Mouse (Mus musculus) kidney, adult 2 months (tissue): ENCODE data around the gene Dnaaf5. TPM values are rescaled to one million over a fixed set of nuclear protein-coding genes. Genes with fewer than 3 reads are reported as not detected.

Source experiments
- DNase-seq: peaks from one replicate; pipeline ENCODE4 v3.0.0; 2021
- H3K27ac ChIP-seq: fragments of 200-500 bp; 2 replicates; pipeline ENCODE4 v1.5.1; 2012; ENCODE audit warnings: low read depth, low read length, control low read depth, inconsistent platforms; ENCODE audit not compliant: insufficient read depth
- H3K27me3 ChIP-seq: fragments of 200-500 bp; replicated peaks from 2 replicates; pipeline ENCODE4 v1.6.1; 2012; ENCODE audit warnings: mild to moderate bottlenecking, moderate library complexity, low read length, inconsistent platforms; ENCODE audit not compliant: control insufficient read depth, insufficient read depth
- H3K36me3 ChIP-seq: fragments of 200-500 bp; 2 replicates; pipeline ENCODE4 v1.6.1; 2012; ENCODE audit warnings: mild to moderate bottlenecking, moderate library complexity, low read length, inconsistent platforms; ENCODE audit not compliant: control insufficient read depth, insufficient read depth
- H3K4me1 ChIP-seq: fragments of 200-500 bp; 2 replicates; pipeline ENCODE4 v1.6.1; 2011; ENCODE audit warnings: low read length; ENCODE audit not compliant: control insufficient read depth, insufficient read depth
- H3K4me3 ChIP-seq: fragments of 200-500 bp; 2 replicates; pipeline ENCODE4 v1.5.1; 2011; ENCODE audit warnings: mild to moderate bottlenecking, low read depth, low read length, control low read depth; ENCODE audit not compliant: insufficient read depth
- CTCF ChIP-seq: fragments of 200-500 bp; conservative IDR thresholded peaks from 2 replicates; pipeline ENCODE4 v1.5.1; 2011; ENCODE audit warnings: low read depth, mild to moderate bottlenecking, control low read depth, low read length, moderate library complexity, mixed read lengths; ENCODE audit not compliant: insufficient read depth, insufficient read length
- POLR2A ChIP-seq: fragments of 200-500 bp; IDR thresholded peaks from one replicate; pipeline ENCODE4 v1.6.1; 2011; ENCODE audit warnings: low read depth, low read length, control low read depth
- WGBS: fragments of 180-500 bp; shearing (Covaris S2); methylation state at CpG from one replicate; pipeline ENCODE4 v1.1.7; 2018; 5-methylcytosine and 5-hydroxymethylcytosine counted together
- polyA plus RNA-seq: library from polyadenylated mRNA; depleted of rRNA; stranded (reverse); fragments of >200 nt; gene quantifications from 2 replicates; pipeline ENCODE4 v1.2.3, GENCODE M21; 2012

Gene Dnaaf5
- polyA plus RNA-seq, 1 experiment = 16.3 TPM

GRCm38 (mm10) chr5:139208183-139208582, 58.2 kb downstream of the Dnaaf5 start:
- DNase-seq = no peak
- Histone ChIP-seq H3K27me3 (no peaks in the 10 kb centered on the region), H3K27ac (no peak overlapping the region), H3K36me3 (no peaks in the 10 kb centered on the region), H3K4me3 (no peak overlapping the region), H3K4me1 (peaks cover 15% of the 10 kb centered on the region)
- TF ChIP-seq POLR2A = no peak
- no peak for TF ChIP-seq CTCF

DNA sequence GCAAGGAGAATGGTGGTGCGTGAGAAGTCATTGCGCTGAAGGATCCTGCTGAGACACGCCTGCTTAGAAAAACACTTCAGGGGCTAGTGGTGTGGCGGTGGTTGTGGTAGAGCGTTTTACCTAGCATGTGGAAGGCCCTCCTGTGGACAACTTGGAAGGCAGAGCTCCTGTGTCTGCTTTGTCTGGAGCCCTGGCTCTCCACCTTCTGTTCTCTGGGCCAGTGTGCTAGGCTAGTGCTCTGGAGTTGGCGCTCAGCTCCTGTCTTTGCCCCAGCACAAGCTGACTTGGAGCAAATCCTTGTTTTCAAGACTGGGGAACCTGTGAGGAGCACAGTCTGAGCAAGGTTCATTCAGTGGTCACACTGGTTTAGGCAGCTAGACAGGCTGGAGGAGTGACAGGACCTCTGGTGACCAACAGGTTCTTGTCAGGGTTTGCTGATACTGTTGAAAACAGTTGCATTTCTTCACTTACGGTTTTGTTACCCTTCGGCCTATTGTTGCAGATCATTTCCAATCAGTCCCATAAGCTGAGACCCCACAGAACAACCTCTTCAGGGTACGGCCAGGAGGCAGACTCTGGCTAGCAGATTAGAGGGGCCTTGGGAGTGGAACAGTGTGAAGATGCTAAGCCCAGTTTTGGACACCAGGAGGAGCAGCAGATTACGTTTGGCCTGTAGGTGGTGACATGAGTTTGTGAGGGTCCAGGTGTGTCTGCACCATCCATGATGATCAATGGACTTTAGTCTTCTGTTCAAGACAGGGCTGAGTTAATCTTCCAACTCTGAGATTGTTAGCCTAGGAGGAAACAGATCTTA, 59.1 kb downstream of the Dnaaf5 start:
- no peaks in the 10 kb centered on the region for H3K27me3 ChIP-seq
- TF ChIP-seq CTCF (peak; percentile 61), POLR2A (no peak)
- peak; percentile 60 for DNase-seq
- WGBS = 78% methylated on average over 10 of the region's 10 CpGs
- peak overlapping the region; percentile 56 for H3K27ac ChIP-seq
- H3K36me3 ChIP-seq = no peaks in the 10 kb centered on the region
- H3K4me3 ChIP-seq = no peak overlapping the region
- H3K4me1 ChIP-seq = peaks cover 15% of the 10 kb centered on the region

GRCm38 (mm10) chr5:139209685-139210026, 59.6 kb downstream of the Dnaaf5 start:
- Histone ChIP-seq H3K36me3 (no peaks in the 10 kb centered on the region), H3K27me3 (no peaks in the 10 kb centered on the region), H3K4me3 (no peak overlapping the region), H3K4me1 (peaks cover 15% of the 10 kb centered on the region), H3K27ac (peak overlapping the region; percentile 56; the same call in 1 of the 2 replicates)
- peak; percentile 25 for DNase-seq
- no peak for TF ChIP-seq POLR2A
- no peak for TF ChIP-seq CTCF
- WGBS = 70% methylated on average over 7 of the region's 7 CpGs

- no peaks in the 10 kb centered on the region for H3K27me3 ChIP-seq
- no peak for TF ChIP-seq POLR2A
- no peak for TF ChIP-seq CTCF
- no peak overlapping the region for H3K27ac ChIP-seq
- peaks cover 2% of the 10 kb centered on the region; the same call in 1 of the 2 replicates for H3K36me3 ChIP-seq
- WGBS = 73% methylated on average over 11 of the region's 11 CpGs
- peaks cover 15% of the 10 kb centered on the region for H3K4me1 ChIP-seq
- no peak overlapping the region for H3K4me3 ChIP-seq
- DNase-seq = peak; percentile 33
Measured at GRCm38 (mm10) chr5:139211737-139212385, 61.8 kb downstream of the Dnaaf5 start.

- peaks cover 2% of the 10 kb centered on the region; the same call in 1 of the 2 replicates for H3K36me3 ChIP-seq
- peaks cover 11% of the 10 kb centered on the region for H3K4me1 ChIP-seq
- H3K27ac ChIP-seq = no peak overlapping the region
- H3K27me3 ChIP-seq = no peaks in the 10 kb centered on the region
- TF ChIP-seq POLR2A (no peak), CTCF (no peak)
- H3K4me3 ChIP-seq = no peak overlapping the region
- DNase-seq = no peak
Measured at GRCm38 (mm10) chr5:139214298-139214697, 64.3 kb downstream of the Dnaaf5 start.

GRCm38 (mm10) chr5:139215184-139215583, 65.2 kb downstream of the Dnaaf5 start:
- Histone ChIP-seq H3K27me3 (no peaks in the 10 kb centered on the region), H3K4me1 (peaks cover 4% of the 10 kb centered on the region), H3K27ac (no peak overlapping the region), H3K36me3 (peaks cover 2% of the 10 kb centered on the region; the same call in 1 of the 2 replicates), H3K4me3 (no peak overlapping the region)
- no peak for TF ChIP-seq POLR2A
- DNase-seq = no peak
- 96% methylated on average over 5 of the region's 5 CpGs for WGBS

- peaks cover 2% of the 10 kb centered on the region; the same call in 1 of the 2 replicates for H3K36me3 ChIP-seq
- no peaks in the 10 kb centered on the region for H3K27me3 ChIP-seq
- no peak for DNase-seq
- WGBS = 67% methylated on average over 2 of the region's 2 CpGs
- no peak overlapping the region for H3K27ac ChIP-seq
- TF ChIP-seq POLR2A (no peak), CTCF (no peak)
- H3K4me3 ChIP-seq = no peak overlapping the region
- H3K4me1 ChIP-seq = no peaks in the 10 kb centered on the region
Measured at GRCm38 (mm10) chr5:139216121-139216520, 66.1 kb downstream of the Dnaaf5 start.
